Mouse (Mus musculus) embryo, embryonic 10.5 days (tissue): ENCODE data around the gene Mpv17l2.

Experiments
- DNase-seq: peaks from one replicate; pipeline ENCODE4 v3.0.0-alpha.2; 2015; ENCODE audit warnings: low spot score

Mpv17l2 gene

GRCm38 (mm10) chr8:70720739-70721138 is 40.0 kb downstream of the Mpv17l2 start:
- DNase-seq, result peak; percentile 88

- no peak for DNase-seq
Measured at GRCm38 (mm10) chr8:70719796-70720270, 40.9 kb downstream of the Mpv17l2 start.

- peak; percentile 52 for DNase-seq
Measured at GRCm38 (mm10) chr8:70718297-70718696, 42.4 kb downstream of the Mpv17l2 start, which contains the start of gene Gm3336. Gene Gm3336, plus strand, starts transcription at chr8:70718543.

- DNase-seq, result no peak
Measured at GRCm38 (mm10) chr8:70716521-70717400, 44.0 kb downstream of the Mpv17l2 start.

- DNase-seq, result no peak
Measured at GRCm38 (mm10) chr8:70715086-70715485, 45.7 kb downstream of the Mpv17l2 start.

- DNase-seq, result no peak
Measured at GRCm38 (mm10) chr8:70713991-70714390, 46.8 kb downstream of the Mpv17l2 start.

GRCm38 (mm10) chr8:70711041-70711440 is 49.7 kb downstream of the Mpv17l2 start:
- no peak for DNase-seq

GRCm38 (mm10) chr8:70710296-70710695 is 50.5 kb downstream of the Mpv17l2 start:
- DNase-seq, result no peak

- DNase-seq, result no peak
Measured at GRCm38 (mm10) chr8:70709794-70710193, 51.0 kb downstream of the Mpv17l2 start.
